Mouse (Mus musculus) liver, postnatal 0 days (tissue): ENCODE results near the gene Apbb1ip.

Experiments used
- CTCF ChIP-seq: sonication (generic); IDR thresholded peaks from 2 replicates; pipeline ENCODE4 v1.5.1; 2016; ENCODE audit warnings: antibody characterized with exemption, low read depth
- EP300 ChIP-seq: IDR thresholded peaks from 2 replicates; pipeline ENCODE4 v1.6.1; 2016; ENCODE audit warnings: antibody characterized with exemption, low read depth, mild to moderate bottlenecking

- no peak for TF ChIP-seq CTCF
- TF ChIP-seq EP300, result no peak
Observed at GRCm38 (mm10) chr2:22775681-22776080, 1.8 kb downstream of the Apbb1ip start.
